Mouse (Mus musculus) spleen, adult 2 months (tissue): ENCODE measurements around the gene Elovl7.

Experiments
- CTCF ChIP-seq: fragments of 200-500 bp; IDR thresholded peaks from 2 replicates; pipeline ENCODE4 v1.5.1; 2011; ENCODE audit warnings: mild to moderate bottlenecking, inconsistent platforms; ENCODE audit not compliant: insufficient read depth, insufficient read length, insufficient replicate concordance; ENCODE audit errors: extremely low read depth
- POLR2A ChIP-seq: fragments of 200-500 bp; IDR thresholded peaks from 2 replicates; pipeline ENCODE4 v1.6.1; 2011; ENCODE audit warnings: low read depth, low read length, inconsistent platforms

DNA sequence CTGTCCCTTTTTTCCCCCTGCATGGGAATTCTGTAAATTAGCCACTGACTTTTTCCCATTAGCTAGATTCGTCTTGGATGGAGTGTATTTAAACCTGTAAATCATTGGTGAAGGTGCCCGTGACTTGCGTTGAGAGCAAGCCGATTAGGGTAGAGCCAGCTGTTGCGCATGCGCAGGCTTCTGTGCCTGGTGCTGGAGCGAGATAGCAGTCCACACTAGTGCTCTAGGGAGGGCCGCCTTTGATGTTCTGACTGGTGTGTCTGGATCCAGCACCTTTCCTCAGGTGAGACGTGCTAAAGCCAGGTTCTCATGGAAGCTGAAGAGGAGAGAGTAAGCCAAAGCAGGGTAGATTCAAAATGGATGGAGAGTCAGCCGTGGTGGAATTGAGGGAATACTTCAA, 112.1 kb downstream of the Elovl7 start:
- TF ChIP-seq CTCF (no peak), POLR2A (no peak)
